24 mouse cellular contexts compared by ENCODE assay signal in the genomic region with DNA sequence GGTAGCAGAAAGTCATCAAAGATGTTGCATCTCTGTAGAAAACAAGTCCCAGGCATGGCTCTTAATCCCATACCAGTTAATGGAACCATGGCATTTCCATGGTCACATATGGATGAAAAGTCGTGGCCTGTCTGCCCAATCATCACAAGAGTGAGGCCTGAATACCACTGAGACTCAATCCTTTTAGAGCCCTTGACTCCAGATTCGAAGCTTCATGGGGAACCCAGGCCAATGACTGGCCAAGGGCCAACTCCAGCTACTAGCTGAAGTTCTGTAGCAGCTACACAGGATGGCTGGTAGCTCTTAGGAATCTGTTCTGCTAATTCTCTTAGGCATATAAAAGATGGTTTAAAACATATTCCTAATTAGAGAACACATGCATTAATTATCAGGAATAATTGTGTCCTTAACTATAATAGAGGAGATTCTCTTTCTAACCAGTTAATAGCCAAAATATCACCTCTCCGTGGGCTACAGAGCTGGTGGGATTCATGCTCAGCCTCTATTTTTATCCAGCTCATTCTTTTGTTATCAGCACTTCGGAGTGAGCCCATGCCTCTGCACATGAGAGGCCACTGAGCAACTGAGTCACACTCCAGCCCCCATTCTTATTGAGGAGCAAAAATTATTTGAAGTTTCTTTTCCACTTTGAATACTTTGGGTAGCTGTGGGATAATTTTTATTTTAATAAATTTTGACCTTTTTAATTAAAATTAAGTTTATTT.
DNase-seq lines count a peak whose midpoint lies in the region; ATAC-seq and TF ChIP-seq lines count a peak whose summit lies in the region.
"Had no signal": no experiment of that assay in that cellular context is flagged by ENCODE, and none has a peak within 500 bp of the region (broad histone marks: within the 10 kb centered on the region; RNA-seq: fewer than 3 reads in every experiment).

No protein-coding gene starts in this region.

- TF ChIP-seq POLR2A in heart, adult 2 months (IDR thresholded peaks at IDR 0.05; ENCODE audit: insufficient read depth, low read depth, low read length), result no peak

- no peaks in the 10 kb centered on the region for H3K79me2 ChIP-seq in heart, adult 2 months (replicated peaks; ENCODE audit: control insufficient read depth, insufficient read depth, low read length)

- 27% methylated on average over 4 of the region's 4 CpGs for WGBS in heart, embryonic 13.5 days
- WGBS in heart, adult 2 months, result 56% methylated on average over 4 of the region's 4 CpGs
- 92% methylated on average over 4 of the region's 4 CpGs for WGBS in embryonic facial prominence, embryonic 10.5 days

- H3K36me3 ChIP-seq in heart, embryonic 13.5 days, result no peaks in the 10 kb centered on the region
- no peaks in the 10 kb centered on the region for H3K36me3 ChIP-seq in heart, adult 2 months (ENCODE audit: control insufficient read depth, insufficient read depth, low read length)
- peaks cover 14% of the 10 kb centered on the region for H3K36me3 ChIP-seq in embryonic facial prominence, embryonic 10.5 days (replicated peaks)
- H3K36me3 ChIP-seq: hindbrain, embryonic 12.5 days; intestine, embryonic 15.5 days; lung, embryonic 15.5 days; midbrain, embryonic 12.5 days had no signal

- ATAC-seq in cerebellum, adult (ENCODE audit: insufficient number of reproducible peaks, low FRiP score, low TSS enrichment), result no peak
- no peak for ATAC-seq in heart, embryonic 13.5 days (ENCODE audit: extremely low read depth, insufficient number of reproducible peaks, low FRiP score, low TSS enrichment)
- ATAC-seq: CD4-positive, CD25-positive, alpha-beta regulatory T cell, adult 4 months; hindbrain, postnatal 0 days had no signal

- H3K4me3 ChIP-seq in heart, embryonic 13.5 days, result no peak overlapping the region
- H3K4me3 ChIP-seq in heart, adult 2 months, result no peak overlapping the region
- no peak overlapping the region for H3K4me3 ChIP-seq in layer of hippocampus, adult 2 months
- H3K4me3 ChIP-seq in embryonic facial prominence, embryonic 10.5 days, result no peak overlapping the region
- H3K4me3 ChIP-seq: forebrain, embryonic 13.5 days; hindbrain, embryonic 12.5 days; intestine, embryonic 15.5 days; lung, embryonic 15.5 days; midbrain, embryonic 12.5 days; myocyte; neural tube, embryonic 12.5 days had no signal

- TF ChIP-seq EP300 in heart, adult 2 months (IDR thresholded peaks at IDR 0.05; ENCODE audit: insufficient read depth, low read depth, low read length), result no peak

- DNase-seq in cerebellum, postnatal 10 days, result peak; percentile 55 to 66
- DNase-seq in heart, adult 2 months, result no peak
- DNase-seq in layer of hippocampus, adult 2 months (ENCODE audit: low spot score in 2 of 2), result no peak
- DNase-seq in layer of hippocampus, adult 9-11 months, result no peak
- DNase-seq in embryonic facial prominence, embryonic 10.5 days (ENCODE audit: low spot score), result no peak
- DNase-seq: adrenal gland, postnatal 25 days; gastrocnemius, postnatal 10 days; layer of hippocampus, postnatal 36 days; liver; right cerebral cortex, adult 18-20 months; spleen, adult 18-20 months; thymus, postnatal 14 days had no signal

- H3K27me3 ChIP-seq in heart, embryonic 13.5 days (replicated peaks), result no peaks in the 10 kb centered on the region
- H3K27me3 ChIP-seq in heart, adult 2 months (ENCODE audit: control insufficient read depth, insufficient read depth, low read length), result no peaks in the 10 kb centered on the region
- H3K27me3 ChIP-seq in embryonic facial prominence, embryonic 10.5 days (replicated peaks; ENCODE audit: low read depth, poor library complexity, severe bottlenecking), result no peaks in the 10 kb centered on the region
- H3K27me3 ChIP-seq: forebrain, embryonic 13.5 days; hindbrain, embryonic 12.5 days; intestine, embryonic 15.5 days; lung, embryonic 15.5 days; midbrain, embryonic 12.5 days; neural tube, embryonic 12.5 days had no signal

- H3K9ac ChIP-seq in heart, embryonic 13.5 days, result no peak overlapping the region
- no peak overlapping the region for H3K9ac ChIP-seq in heart, adult 2 months (ENCODE audit: low read depth, low read length)
- H3K9ac ChIP-seq: forebrain, embryonic 13.5 days; hindbrain, embryonic 12.5 days; intestine, embryonic 15.5 days; liver, embryonic 14.5 days; lung, embryonic 15.5 days; midbrain, embryonic 12.5 days; neural tube, embryonic 12.5 days had no signal

- peak overlapping the region; percentile 85 for H3K27ac ChIP-seq in heart, embryonic 13.5 days (replicated peaks)
- H3K27ac ChIP-seq in heart, adult 2 months, result no peak overlapping the region
- H3K27ac ChIP-seq in layer of hippocampus, adult 2 months, result 0 out of 2 replicates have a peak overlapping the region, but pooled peaks have one; percentile 20
- no peak overlapping the region for H3K27ac ChIP-seq in embryonic facial prominence, embryonic 10.5 days (replicated peaks)
- H3K27ac ChIP-seq: forebrain, embryonic 13.5 days; hindbrain, embryonic 12.5 days; hindbrain, postnatal 0 days; intestine, embryonic 15.5 days; liver, embryonic 14.5 days; lung, embryonic 15.5 days; midbrain, embryonic 12.5 days; neural tube, embryonic 12.5 days had no signal

- peaks cover 62% of the 10 kb centered on the region for H3K4me1 ChIP-seq in heart, embryonic 13.5 days
- H3K4me1 ChIP-seq in heart, adult 2 months (ENCODE audit: control insufficient read depth, insufficient read depth, low read length), result 0 out of 2 replicates have a peak, but pooled peaks cover 2% of the 10 kb centered on the region
- peaks cover 13% of the 10 kb centered on the region for H3K4me1 ChIP-seq in embryonic facial prominence, embryonic 10.5 days

- intact Hi-C loops in heart, adult 2 months (cut with DNase I), result no loop called here

- TF ChIP-seq CTCF in heart, adult 2 months (IDR thresholded peaks at IDR 0.05), result no peak
- TF ChIP-seq CTCF in layer of hippocampus, adult 2 months (conservative IDR thresholded peaks at IDR 0.05), result no peak

- peak overlapping the region; percentile 12 for H3K4me2 ChIP-seq in heart, embryonic 13.5 days
- H3K4me2 ChIP-seq: forebrain, embryonic 13.5 days; hindbrain, embryonic 12.5 days; intestine, embryonic 15.5 days; lung, embryonic 15.5 days; midbrain, embryonic 12.5 days; neural tube, embryonic 12.5 days had no signal

- H3K9me3 ChIP-seq in heart, embryonic 13.5 days, result no peaks in the 10 kb centered on the region
- H3K9me3 ChIP-seq in embryonic facial prominence, embryonic 10.5 days, result no peaks in the 10 kb centered on the region
- H3K9me3 ChIP-seq: forebrain, embryonic 13.5 days; hindbrain, embryonic 12.5 days; intestine, embryonic 15.5 days; lung, embryonic 15.5 days; midbrain, embryonic 12.5 days; neural tube, embryonic 12.5 days had no signal

Comparison
In these comparisons a context has a peak if more than half of its experiments do, and no peak if none do; other contexts are left out.
1. H3K27ac ChIP-seq: peak in heart, embryonic 13.5 days (single experiment) and layer of hippocampus, adult 2 months (single experiment); none in heart, adult 2 months (single experiment) and embryonic facial prominence, embryonic 10.5 days (single experiment).
2. DNase-seq: peak in cerebellum, postnatal 10 days (2 of 2); none in heart, adult 2 months (0 of 2), layer of hippocampus, adult 2 months (0 of 2), layer of hippocampus, adult 9-11 months (single experiment) and embryonic facial prominence, embryonic 10.5 days (single experiment).